Mouse (Mus musculus): ENCODE measurements around the gene Kitl. TPM values are rescaled to one million over a fixed set of nuclear protein-coding genes. Genes with fewer than 3 reads are reported as not detected.

The Kitl gene
- polyA plus RNA-seq, 1 experiment from 2014 or later = 29.8 TPM

DNA sequence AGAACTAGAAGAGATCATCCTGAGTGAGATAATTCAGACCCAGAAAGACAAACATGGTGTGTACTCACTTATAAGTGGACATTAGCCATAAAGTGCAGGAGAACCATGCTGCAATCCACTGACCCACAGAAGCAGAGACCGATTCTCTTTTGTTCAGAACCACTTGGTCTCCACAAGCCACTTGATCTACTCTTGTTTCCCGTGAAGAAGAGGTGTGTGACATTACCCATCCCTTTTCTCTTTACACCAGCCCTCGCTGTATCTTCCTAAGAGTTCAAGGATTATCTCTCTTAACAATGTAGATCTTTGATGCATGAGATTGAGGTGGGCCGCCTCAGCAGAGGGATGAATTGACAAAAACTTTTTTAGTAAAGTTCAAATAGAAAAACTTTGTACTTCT lies 11.6 kb upstream of the Kitl start:
- H3K9me3 ChIP-seq (ENCODE audit: control insufficient read depth, low read length) = no peaks in the 10 kb centered on the region
- H3K4me2 ChIP-seq (ENCODE audit: low read length) = no peak overlapping the region
- no peaks in the 10 kb centered on the region for H3K36me3 ChIP-seq (ENCODE audit: control insufficient read depth, insufficient read depth, low read length)
- no peak overlapping the region for H3K4me3 ChIP-seq (ENCODE audit: low read length)
- no peak for ATAC-seq
- no peak overlapping the region for H3K27ac ChIP-seq (ENCODE audit: low read depth, low read length)
- no peak overlapping the region for H3K9ac ChIP-seq (ENCODE audit: low read depth, low read length)
- 91% methylated on average over 4 of the region's 4 CpGs for WGBS
- H3K27me3 ChIP-seq (replicated peaks; ENCODE audit: control insufficient read depth, insufficient read depth, low read length) = no peaks in the 10 kb centered on the region
- H3K4me1 ChIP-seq (ENCODE audit: control insufficient read depth, insufficient read depth, low read depth, low read length) = no peaks in the 10 kb centered on the region

DNA sequence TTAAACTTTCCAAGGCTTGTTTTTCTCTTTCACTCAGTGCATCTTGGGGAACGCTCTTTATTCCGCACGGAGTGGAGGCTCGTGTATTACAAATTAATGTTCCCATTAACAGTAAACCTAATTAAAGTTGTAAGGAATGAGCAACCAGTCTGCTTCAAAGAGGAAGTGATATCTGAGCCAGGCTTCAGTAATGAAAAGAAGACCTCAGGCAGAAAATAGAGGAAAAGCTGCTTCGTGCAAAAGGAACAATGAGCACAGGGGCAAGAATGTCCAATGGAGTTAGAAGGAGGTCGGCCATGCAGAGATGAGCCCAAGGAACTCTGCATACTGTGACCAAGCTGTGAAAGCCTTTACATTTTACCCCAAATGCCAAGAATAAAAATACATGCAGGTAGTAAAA lies 5.7 kb upstream of the Kitl start:
- Histone ChIP-seq H3K36me3 (ENCODE audit: control insufficient read depth, insufficient read depth, low read length) (no peaks in the 10 kb centered on the region), H3K9ac (ENCODE audit: low read depth, low read length) (no peak overlapping the region), H3K27me3 (replicated peaks; ENCODE audit: control insufficient read depth, insufficient read depth, low read length) (no peaks in the 10 kb centered on the region; the same call in 1 of the 2 replicates), H3K27ac (ENCODE audit: low read depth, low read length) (no peak overlapping the region), H3K9me3 (ENCODE audit: control insufficient read depth, low read length) (no peaks in the 10 kb centered on the region), H3K4me3 (ENCODE audit: low read length) (no peak overlapping the region), H3K4me1 (ENCODE audit: control insufficient read depth, insufficient read depth, low read depth, low read length) (no peaks in the 10 kb centered on the region), H3K4me2 (ENCODE audit: low read length) (no peak overlapping the region)
- ATAC-seq = no peak
- 46% methylated on average over 6 of the region's 6 CpGs for WGBS

DNA sequence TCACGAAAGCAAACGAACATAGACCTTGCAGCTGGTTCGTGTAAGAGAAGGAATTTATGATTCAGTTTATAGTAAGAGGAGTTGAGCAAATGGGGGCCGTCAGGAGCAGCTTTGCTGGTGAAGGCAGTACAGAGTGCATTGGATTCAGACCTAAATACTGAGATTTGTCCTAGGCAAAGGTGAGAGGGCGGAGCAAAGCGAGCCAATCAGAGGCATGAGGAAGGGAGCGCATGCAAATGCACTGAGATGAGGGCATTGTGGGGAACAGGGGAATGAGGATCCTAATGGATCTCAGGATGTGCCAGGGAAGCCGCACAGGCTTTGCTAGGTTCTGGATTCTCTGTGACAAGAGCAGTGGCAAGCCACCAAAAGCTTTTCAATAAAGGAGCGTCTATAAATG lies 5.1 kb upstream of the Kitl start:
- Histone ChIP-seq H3K4me2 (ENCODE audit: low read length) (no peak overlapping the region), H3K27me3 (replicated peaks; ENCODE audit: control insufficient read depth, insufficient read depth, low read length) (no peaks in the 10 kb centered on the region; the same call in 1 of the 2 replicates), H3K36me3 (ENCODE audit: control insufficient read depth, insufficient read depth, low read length) (no peaks in the 10 kb centered on the region), H3K9ac (ENCODE audit: low read depth, low read length) (no peak overlapping the region), H3K4me1 (ENCODE audit: control insufficient read depth, insufficient read depth, low read depth, low read length) (no peaks in the 10 kb centered on the region), H3K9me3 (ENCODE audit: control insufficient read depth, low read length) (no peaks in the 10 kb centered on the region), H3K27ac (ENCODE audit: low read depth, low read length) (no peak overlapping the region), H3K4me3 (ENCODE audit: low read length) (no peak overlapping the region)
- WGBS = 81% methylated on average over 9 of the region's 9 CpGs
- ATAC-seq = no peak

- no peaks in the 10 kb centered on the region; the same call in none of the 2 replicates for H3K27me3 ChIP-seq (replicated peaks; ENCODE audit: control insufficient read depth, insufficient read depth, low read length)
- H3K36me3 ChIP-seq (ENCODE audit: control insufficient read depth, insufficient read depth, low read length) = no peaks in the 10 kb centered on the region
- peaks cover 3% of the 10 kb centered on the region for H3K4me1 ChIP-seq (ENCODE audit: control insufficient read depth, insufficient read depth, low read depth, low read length)
- H3K27ac ChIP-seq (ENCODE audit: low read depth, low read length) = no peak overlapping the region
- H3K9me3 ChIP-seq (ENCODE audit: control insufficient read depth, low read length) = no peaks in the 10 kb centered on the region
- no peak overlapping the region for H3K4me3 ChIP-seq (ENCODE audit: low read length)
- H3K9ac ChIP-seq (ENCODE audit: low read depth, low read length) = no peak overlapping the region
- ATAC-seq = no peak
- 49% methylated on average over 2 of the region's 2 CpGs for WGBS
- H3K4me2 ChIP-seq (ENCODE audit: low read length) = no peak overlapping the region
These were observed 1.3 kb upstream of the Kitl start for GRCm38 (mm10) chr10:100014096-100014495.

DNA sequence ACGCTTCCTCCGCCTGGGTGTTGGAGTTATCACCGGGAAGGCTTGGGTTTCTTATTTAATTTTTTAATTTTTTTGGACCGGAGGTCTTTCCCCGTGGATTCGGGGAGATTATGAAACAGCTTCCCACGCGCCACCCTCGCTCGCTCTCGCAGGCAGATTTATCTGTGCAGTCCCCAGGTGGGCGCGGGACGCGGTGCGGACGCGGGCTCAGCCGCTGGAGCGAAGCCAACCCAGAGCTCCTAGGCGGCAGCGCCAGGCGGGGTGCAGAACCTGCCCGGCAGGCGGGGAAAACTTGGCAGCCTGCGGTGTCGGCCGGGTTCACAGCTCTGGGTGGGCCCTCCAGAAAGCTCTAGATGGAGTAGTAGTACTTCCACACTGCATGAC lies 888 bp downstream of the Kitl start:
- WGBS = under 1% methylated on average over 28 of the region's 28 CpGs
- Histone ChIP-seq H3K9ac (ENCODE audit: low read depth, low read length) (peak overlapping the region; percentile 73), H3K4me3 (ENCODE audit: low read length) (peak overlapping the region; percentile 88), H3K9me3 (ENCODE audit: control insufficient read depth, low read length) (no peaks in the 10 kb centered on the region), H3K27ac (ENCODE audit: low read depth, low read length) (peak overlapping the region; percentile 83), H3K36me3 (ENCODE audit: control insufficient read depth, insufficient read depth, low read length) (no peaks in the 10 kb centered on the region), H3K27me3 (replicated peaks; ENCODE audit: control insufficient read depth, insufficient read depth, low read length) (no peaks in the 10 kb centered on the region; the same call in none of the 2 replicates), H3K4me2 (ENCODE audit: low read length) (peak overlapping the region; percentile 90), H3K4me1 (ENCODE audit: control insufficient read depth, insufficient read depth, low read depth, low read length) (peaks cover 5% of the 10 kb centered on the region)
- peak; percentile 55 for ATAC-seq

DNA sequence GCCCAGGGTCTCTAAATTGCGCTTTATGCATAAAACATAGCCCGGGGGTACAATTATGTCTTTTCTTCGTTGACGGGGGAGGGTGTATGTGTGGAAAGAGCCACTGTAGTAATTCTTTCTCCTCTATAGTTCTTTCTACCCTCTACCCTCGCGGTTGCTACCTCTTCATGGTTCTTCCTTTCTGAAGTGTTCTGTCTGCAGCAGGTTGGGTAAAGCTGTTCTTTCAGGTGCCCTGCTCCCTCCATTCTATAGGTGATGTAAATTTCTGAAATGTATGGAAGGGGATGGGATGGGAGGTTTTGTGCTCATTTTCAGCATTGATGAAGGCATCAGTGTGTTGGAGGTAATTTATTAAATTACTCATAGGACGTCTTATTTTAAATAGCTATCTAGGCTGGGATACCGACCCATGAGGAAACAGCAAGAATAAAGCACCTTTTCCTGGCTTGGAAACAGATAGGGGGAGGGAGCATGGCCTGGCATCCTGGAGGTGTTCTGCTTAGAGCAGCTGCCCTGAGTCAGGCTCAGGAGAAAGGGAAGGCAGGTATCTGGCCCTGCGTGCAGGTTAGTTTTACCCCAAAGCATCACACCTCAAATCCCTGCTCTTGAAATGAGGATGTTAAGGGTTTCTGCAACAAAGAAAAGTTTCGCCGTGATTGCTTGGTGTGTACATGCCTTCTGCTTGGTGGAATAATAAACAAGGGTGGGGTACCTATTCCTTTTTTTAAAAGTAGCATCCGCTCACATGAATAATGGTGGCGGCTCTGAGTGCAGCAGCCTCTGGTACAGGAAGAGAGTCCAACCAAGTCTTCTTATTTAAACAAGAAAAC lies 1.7 kb downstream of the Kitl start:
- H3K27me3 ChIP-seq (replicated peaks; ENCODE audit: control insufficient read depth, insufficient read depth, low read length) = no peaks in the 10 kb centered on the region; the same call in none of the 2 replicates
- H3K4me1 ChIP-seq (ENCODE audit: control insufficient read depth, insufficient read depth, low read depth, low read length) = peaks cover 5% of the 10 kb centered on the region
- peak overlapping the region; percentile 51 for H3K9ac ChIP-seq (ENCODE audit: low read depth, low read length)
- no peaks in the 10 kb centered on the region for H3K9me3 ChIP-seq (ENCODE audit: control insufficient read depth, low read length)
- WGBS = 19% methylated on average over 13 of the region's 13 CpGs
- no peak overlapping the region for H3K27ac ChIP-seq (ENCODE audit: low read depth, low read length)
- H3K4me2 ChIP-seq (ENCODE audit: low read length) = peak overlapping the region; percentile 90
- no peaks in the 10 kb centered on the region for H3K36me3 ChIP-seq (ENCODE audit: control insufficient read depth, insufficient read depth, low read length)
- peak overlapping the region; percentile 38 for H3K4me3 ChIP-seq (ENCODE audit: low read length)
- ATAC-seq = no peak

- Histone ChIP-seq H3K9ac (ENCODE audit: low read depth, low read length) (0 out of 2 replicates have a peak overlapping the region, but pooled peaks have one; percentile 8), H3K27me3 (replicated peaks; ENCODE audit: control insufficient read depth, insufficient read depth, low read length) (no peaks in the 10 kb centered on the region; the same call in none of the 2 replicates), H3K27ac (ENCODE audit: low read depth, low read length) (no peak overlapping the region), H3K4me3 (ENCODE audit: low read length) (peak overlapping the region; percentile 38), H3K36me3 (ENCODE audit: control insufficient read depth, insufficient read depth, low read length) (no peaks in the 10 kb centered on the region), H3K9me3 (ENCODE audit: control insufficient read depth, low read length) (no peaks in the 10 kb centered on the region), H3K4me1 (ENCODE audit: control insufficient read depth, insufficient read depth, low read depth, low read length) (peaks cover 8% of the 10 kb centered on the region), H3K4me2 (ENCODE audit: low read length) (peak overlapping the region; percentile 90)
- no peak for ATAC-seq
- WGBS = 6% methylated on average over 10 of the region's 10 CpGs
These were observed 2.3 kb downstream of the Kitl start for GRCm38 (mm10) chr10:100017771-100018070.

DNA sequence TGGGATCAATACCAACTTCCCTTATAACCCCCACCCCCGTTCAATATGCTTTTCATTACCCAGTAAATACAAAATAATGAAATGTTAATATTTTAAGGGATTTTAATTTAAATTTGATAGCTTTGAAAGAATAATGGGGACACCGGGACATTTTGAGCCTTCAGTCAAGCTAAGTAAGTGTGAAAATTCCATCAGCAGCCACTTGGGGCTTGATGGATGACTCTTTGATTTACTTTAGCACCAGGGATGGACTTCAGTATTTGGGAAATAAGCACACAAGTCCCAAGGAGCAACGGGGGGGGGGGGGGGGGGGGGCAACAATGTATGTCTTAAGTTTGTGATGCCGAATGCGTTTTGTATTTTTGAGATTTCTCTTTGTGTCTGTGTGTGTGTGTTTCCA lies 3.1 kb downstream of the Kitl start:
- H3K27me3 ChIP-seq (replicated peaks; ENCODE audit: control insufficient read depth, insufficient read depth, low read length) = no peaks in the 10 kb centered on the region; the same call in 1 of the 2 replicates
- ATAC-seq = no peak
- peak overlapping the region; percentile 38; the same call in 1 of the 2 replicates for H3K4me3 ChIP-seq (ENCODE audit: low read length)
- no peak overlapping the region for H3K27ac ChIP-seq (ENCODE audit: low read depth, low read length)
- no peak overlapping the region for H3K9ac ChIP-seq (ENCODE audit: low read depth, low read length)
- peaks cover 8% of the 10 kb centered on the region for H3K4me1 ChIP-seq (ENCODE audit: control insufficient read depth, insufficient read depth, low read depth, low read length)
- 36% methylated on average over 5 of the region's 5 CpGs for WGBS
- no peaks in the 10 kb centered on the region for H3K36me3 ChIP-seq (ENCODE audit: control insufficient read depth, insufficient read depth, low read length)
- peak overlapping the region; percentile 90 for H3K4me2 ChIP-seq (ENCODE audit: low read length)
- H3K9me3 ChIP-seq (ENCODE audit: control insufficient read depth, low read length) = no peaks in the 10 kb centered on the region

- H3K4me2 ChIP-seq (ENCODE audit: low read length) = peak overlapping the region; percentile 26
- no peak overlapping the region for H3K27ac ChIP-seq (ENCODE audit: low read depth, low read length)
- no peak for ATAC-seq
- H3K9me3 ChIP-seq (ENCODE audit: control insufficient read depth, low read length) = no peaks in the 10 kb centered on the region
- no peak overlapping the region for H3K9ac ChIP-seq (ENCODE audit: low read depth, low read length)
- H3K36me3 ChIP-seq (ENCODE audit: control insufficient read depth, insufficient read depth, low read length) = no peaks in the 10 kb centered on the region
- H3K27me3 ChIP-seq (replicated peaks; ENCODE audit: control insufficient read depth, insufficient read depth, low read length) = no peaks in the 10 kb centered on the region; the same call in 1 of the 2 replicates
- H3K4me3 ChIP-seq (ENCODE audit: low read length) = no peak overlapping the region
- H3K4me1 ChIP-seq (ENCODE audit: control insufficient read depth, insufficient read depth, low read depth, low read length) = peaks cover 8% of the 10 kb centered on the region
- 55% methylated on average over 17 of the region's 17 CpGs for WGBS
These were observed 4.1 kb downstream of the Kitl start for GRCm38 (mm10) chr10:100019246-100020195.

All from hindbrain, embryonic 16.5 days (tissue).